Mouse (Mus musculus) kidney, postnatal 4 days (tissue): ENCODE measurements at regions not wholly inside any gene's neighbourhood (a gene's known extent, or its start where the extent isn't known, plus 50 kb on each side); places are given as distances from the start of the nearest gene placed in this dataset.

Experiments
- DNase-seq, 2 experiments: peaks; one replicate each; pipeline ENCODE4 v3.0.0; 2021; ENCODE audit warnings: mixed read lengths in 2 of 2

DNA sequence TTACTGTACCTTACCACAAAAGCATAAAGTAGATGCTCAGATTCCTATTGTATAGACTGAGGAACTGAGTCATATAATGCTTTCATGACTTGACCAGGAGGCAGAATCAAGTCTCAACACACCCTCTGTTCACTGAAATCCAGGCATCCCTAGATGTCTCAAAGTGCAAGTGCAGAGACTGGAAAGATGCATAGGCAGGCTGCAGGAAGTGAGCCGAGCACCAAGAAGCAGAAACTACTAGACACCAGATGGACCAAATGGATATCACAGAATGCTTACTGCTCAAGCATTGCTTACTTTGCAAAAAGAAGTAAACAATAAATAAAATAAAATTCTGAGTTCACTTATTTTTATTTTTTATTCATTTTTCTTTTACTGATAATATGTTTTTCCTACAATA is 143.0 kb upstream of the Cpeb2 start:
- DNase-seq, result no peak

DNA sequence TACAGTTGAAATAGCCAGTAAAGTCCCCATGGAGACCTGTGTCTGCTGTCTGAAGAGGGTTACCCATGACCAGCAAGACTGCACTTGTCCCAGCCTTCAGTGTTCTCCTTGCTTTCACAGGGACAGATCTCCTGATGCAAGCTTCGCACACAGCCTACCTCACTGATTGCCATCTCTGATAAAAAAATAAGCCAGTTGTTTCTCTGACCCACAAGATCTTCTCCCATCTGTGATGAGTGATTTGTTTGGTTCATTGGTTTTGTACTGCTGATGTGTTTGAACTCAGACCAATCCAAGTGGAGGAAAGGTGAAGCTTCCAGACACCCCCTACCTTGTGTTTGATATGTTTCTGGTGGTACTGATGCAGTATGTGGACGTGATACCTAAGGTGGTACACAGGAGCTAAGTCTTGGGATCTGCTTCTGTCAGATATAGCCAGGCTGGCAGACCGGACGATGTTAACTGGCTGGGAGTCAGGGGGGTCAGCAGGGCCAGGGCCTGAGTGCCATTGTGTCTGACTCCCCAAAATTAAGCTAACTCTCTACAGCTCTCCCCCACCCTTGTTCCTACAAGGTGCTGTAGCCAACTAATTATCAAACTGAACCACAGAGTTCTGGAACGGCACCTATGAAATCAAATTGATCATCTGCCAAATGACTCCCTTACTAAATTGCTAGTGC is 139.2 kb upstream of the Cpeb2 start:
- DNase-seq, result no peak

GRCm38 (mm10) chr5:43094329-43094898 is 138.6 kb upstream of the Cpeb2 start:
- peak; percentile 18 to 29 for DNase-seq

DNA sequence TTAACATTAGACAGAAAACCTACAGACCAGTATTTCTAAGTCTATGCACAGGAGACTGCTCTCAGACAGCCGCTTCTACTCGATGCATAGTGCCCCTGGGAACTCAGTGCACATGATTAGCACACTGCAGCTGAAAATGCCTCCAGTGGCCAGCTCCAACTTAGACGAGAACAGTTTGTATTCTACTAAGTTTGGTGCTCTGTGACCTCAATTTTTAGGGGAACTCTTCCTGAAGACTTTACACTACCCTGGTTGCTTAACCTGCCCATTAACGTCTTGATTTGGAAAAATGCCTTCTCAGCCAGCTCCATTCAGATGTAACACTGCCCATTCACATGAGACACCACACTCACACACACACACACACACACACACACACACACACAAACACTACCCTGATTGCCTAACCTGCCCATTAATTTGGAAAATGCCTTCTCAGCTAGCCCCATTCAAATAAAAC is 130.9 kb upstream of the Cpeb2 start:
- no peak for DNase-seq

- DNase-seq, result no peak
Observed at GRCm38 (mm10) chr5:43102590-43102989, 130.4 kb upstream of the Cpeb2 start.

GRCm38 (mm10) chr5:43103728-43104127 is 129.2 kb upstream of the Cpeb2 start:
- DNase-seq, result no peak

DNA sequence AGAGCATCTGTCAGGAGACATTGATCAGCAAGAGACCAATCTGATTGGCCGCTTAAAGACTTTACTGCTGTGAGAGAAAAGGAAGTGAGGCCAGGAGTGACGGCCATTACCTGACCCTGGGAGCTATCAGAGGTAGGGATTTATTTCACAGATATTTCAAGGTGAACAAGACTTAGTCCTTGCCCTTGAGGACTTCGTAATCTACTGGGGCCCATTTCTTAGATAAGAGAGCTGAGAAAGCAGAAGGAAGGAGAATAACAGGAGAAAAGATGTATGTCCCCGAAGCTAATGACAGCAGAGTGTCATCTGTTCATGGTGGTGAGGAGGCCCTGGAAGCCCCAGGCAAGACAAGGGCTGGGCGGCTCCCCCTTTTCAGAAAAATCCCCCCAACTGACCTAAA is 127.4 kb upstream of the Cpeb2 start:
- DNase-seq, result no peak

DNA sequence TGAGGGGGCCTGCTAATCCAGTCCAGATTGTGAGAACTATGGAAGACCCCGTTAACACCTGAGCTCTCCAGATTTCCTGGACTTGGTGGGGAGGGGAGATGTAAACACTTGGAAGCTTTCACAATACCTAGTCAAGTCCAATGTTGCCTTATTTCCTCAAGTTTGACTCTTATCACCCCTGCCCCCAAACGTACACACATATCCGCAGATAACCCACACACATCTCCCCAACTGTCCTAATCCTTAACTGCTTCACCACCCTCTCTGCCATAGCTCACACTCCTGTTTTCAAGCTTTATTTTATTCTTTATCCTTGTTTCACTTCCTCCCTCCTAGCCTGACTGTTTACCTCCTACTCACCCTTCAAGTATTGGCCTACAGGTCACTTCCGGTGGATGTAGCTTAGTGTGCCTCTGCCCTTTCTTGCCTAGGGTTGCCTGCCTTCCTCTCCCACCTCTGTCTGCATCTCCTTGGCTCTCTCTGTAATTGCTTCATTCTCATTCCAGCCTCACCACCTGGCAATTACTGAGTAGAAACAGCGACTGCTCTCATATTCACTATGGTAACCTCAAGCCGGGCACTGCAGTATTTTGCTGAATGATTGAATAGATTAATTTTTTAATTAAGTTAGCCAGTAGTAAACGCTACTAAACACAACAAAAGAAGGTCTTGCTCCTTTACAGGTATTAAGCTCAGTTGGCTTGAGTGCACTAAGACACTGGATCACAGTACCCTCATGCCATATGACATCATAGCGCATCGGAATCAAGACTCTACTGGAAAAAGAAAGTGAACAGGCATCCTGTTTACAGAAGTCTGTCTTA is 125.3 kb upstream of the Cpeb2 start:
- DNase-seq, result no peak

DNA sequence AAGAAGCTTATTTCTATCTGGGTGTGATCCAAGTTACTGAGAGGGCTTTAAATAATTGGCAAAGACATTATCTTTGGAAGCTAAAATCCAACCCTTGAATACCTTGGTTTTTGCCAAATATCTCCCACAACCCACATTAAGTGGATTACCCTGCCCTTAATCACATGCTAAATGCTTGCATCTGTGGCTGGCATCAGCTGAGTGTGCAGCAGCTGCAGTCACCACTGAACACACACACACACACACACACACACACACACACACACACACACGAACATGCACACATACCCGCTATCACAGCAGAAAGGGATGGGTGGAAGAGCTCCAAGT is 124.7 kb upstream of the Cpeb2 start:
- DNase-seq, result no peak

- no peak for DNase-seq
Observed at GRCm38 (mm10) chr5:43110122-43110521, 122.8 kb upstream of the Cpeb2 start.

DNA sequence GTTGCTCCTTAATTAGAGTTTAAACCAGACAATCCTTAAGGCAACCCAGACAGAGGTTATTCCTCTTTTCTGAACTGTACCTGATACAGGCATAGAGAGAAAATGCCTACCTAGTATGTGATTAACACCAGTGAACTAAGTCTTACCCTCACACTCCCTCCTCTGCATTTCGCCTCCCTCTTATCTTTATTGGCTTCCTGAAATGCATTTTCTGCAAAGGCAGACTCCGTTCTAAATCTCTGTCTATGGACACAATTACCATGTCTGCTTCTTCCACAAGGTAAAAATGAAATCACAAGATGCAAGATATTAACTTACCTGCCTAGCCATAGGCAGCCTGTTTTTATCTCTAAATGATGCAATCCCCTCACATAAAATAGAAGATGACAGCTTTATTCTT is 121.2 kb upstream of the Cpeb2 start:
- no peak for DNase-seq

- DNase-seq, result no peak
Observed at GRCm38 (mm10) chr5:43113405-43114119, 119.4 kb upstream of the Cpeb2 start.

- no peak for DNase-seq
Observed at GRCm38 (mm10) chr5:43115507-43115906, 117.5 kb upstream of the Cpeb2 start.

GRCm38 (mm10) chr5:43116821-43117220 is 116.1 kb upstream of the Cpeb2 start:
- no peak for DNase-seq

- no peak for DNase-seq
Observed at GRCm38 (mm10) chr5:43121065-43121464, 111.9 kb upstream of the Cpeb2 start.

DNA sequence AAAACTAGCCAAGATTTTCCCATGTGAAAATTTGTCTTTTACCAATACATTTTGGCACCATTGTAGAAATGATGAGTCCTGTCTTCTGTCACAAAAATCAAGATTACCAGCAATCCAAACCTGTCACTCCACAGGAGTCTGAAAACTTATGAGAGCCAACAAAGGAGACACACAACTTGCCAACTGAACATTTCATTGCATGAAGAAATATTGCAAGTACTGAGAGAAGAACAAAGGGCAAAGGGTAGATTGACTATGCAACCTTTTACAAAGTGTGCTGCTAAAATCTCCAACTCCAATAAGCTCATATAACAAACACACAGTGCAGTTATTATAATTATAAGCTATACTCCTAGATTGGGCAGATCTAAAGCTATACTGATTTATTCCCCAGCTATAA is 108.7 kb upstream of the Cpeb2 start:
- no peak for DNase-seq

DNA sequence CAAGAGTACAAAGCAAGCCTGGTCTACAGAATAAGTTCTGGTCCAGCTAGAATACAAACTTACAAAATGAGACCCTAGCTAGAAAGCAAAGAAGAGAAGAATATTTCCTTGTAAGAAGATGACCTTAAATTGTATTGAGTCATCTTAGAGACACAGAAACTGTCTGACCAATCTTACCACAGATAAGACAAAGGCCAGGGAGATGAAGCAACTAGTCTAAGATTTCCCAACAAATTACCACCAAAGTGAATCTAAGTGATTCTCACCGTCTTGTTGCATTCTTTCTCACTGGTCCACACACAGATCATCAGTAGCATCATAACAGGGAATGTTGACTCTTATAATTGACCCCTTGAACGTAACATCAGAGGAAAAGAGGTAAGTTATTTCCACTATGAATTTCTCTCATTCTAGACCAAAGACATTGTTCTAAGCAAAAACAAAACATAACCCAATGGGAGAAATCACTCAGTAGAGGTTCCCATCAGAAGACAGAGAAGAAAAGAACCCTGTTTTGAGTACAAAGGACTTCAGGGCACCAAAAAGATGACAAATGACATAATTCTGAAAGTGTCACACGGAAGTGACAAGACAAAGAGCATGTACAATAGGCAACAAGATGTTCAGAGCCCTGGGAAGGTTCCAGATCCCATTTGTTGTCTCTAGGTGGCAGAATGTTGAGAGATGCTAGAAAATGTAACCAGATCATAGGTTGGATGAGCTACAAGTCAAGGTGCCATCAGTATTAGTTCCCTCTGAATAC is 107.0 kb upstream of the Cpeb2 start:
- no peak for DNase-seq

GRCm38 (mm10) chr5:43130377-43130776 is 102.6 kb upstream of the Cpeb2 start:
- no peak for DNase-seq

DNA sequence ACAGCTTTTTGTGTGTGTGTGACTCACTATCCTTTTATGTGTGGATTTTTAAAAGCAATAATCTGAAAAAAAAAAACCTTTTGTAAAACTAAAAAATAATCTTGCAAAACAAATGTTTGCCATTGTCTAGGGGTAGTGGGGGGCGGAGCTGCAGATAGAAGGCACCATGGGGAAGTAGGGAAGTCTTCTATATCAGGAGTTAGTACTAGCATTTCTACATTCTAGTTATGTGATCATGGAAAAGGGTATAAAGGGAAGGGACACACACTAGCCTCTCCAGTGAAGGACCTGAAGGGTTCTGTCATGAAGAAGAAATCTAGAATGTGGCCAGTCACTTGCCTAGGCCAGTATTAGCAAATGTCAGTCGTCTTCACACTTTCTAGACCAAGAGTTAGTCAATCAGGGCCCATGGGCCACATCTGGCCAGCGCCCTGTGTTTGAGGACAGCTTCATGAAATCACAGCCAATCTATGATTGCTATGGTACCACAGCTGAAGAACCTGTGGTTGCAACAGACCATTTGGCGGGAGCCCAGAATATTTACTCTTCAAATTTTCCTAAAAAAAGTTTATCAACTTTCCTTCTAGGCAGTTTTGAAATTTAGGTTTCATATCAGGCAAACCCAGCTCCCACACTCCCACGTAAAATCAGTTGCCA is 101.9 kb upstream of the Cpeb2 start:
- no peak for DNase-seq

- no peak for DNase-seq
Observed at GRCm38 (mm10) chr5:43133672-43134071, 99.3 kb upstream of the Cpeb2 start.

DNA sequence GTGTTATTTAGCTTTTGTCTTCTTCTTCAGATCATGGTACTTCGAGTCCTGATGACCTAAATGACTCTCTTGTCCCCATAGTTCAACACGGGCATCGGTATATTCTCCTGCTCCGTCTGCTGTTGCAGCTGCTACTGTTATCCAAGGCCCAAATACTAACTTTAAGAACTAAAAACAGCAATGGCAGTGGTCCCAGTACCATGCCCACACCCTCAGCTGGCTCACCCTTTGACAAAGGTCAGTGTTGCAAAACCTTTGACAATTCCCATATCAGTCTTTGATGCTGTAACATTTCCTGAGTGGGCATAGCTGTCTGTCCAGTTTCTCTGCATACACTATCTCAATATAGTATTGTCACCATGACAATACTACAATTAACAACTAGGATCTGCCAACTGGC is 96.8 kb upstream of the Cpeb2 start:
- DNase-seq, result no peak

DNA sequence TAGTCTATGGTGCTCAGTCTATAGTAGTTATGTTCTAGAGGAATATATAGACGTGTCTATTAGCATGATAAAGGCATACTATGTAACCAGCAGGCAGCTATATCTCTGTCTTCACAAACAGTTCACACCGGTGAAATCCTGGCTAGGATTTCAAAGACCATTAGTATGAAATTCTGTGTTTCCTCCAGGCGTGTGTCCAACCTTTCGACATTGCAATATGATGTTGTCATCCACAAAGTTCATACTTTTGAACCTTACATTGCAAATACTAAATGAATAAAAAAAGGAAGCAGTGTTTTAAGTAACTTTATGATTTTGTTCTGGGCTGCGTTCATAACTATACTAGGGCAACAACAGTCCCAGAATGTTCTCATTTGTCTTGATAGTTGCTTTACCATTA is 95.2 kb upstream of the Cpeb2 start:
- DNase-seq, result no peak
